Mouse (Mus musculus) brain, embryonic 14.5 days (tissue): Measurements from ENCODE around the gene Slc25a38.

Experiments
- CTCF ChIP-seq: fragments of 200-500 bp; IDR thresholded peaks from 2 replicates; pipeline ENCODE4 v1.5.1; 2012; ENCODE audit warnings: inconsistent platforms, mild to moderate bottlenecking, moderate library complexity, borderline replicate concordance; ENCODE audit not compliant: insufficient read depth, insufficient read length; ENCODE audit errors: extremely low read depth
- POLR2A ChIP-seq: fragments of 200-500 bp; IDR thresholded peaks from 2 replicates; pipeline ENCODE4 v1.6.1; 2012; ENCODE audit warnings: mild to moderate bottlenecking, inconsistent platforms, borderline replicate concordance; ENCODE audit not compliant: poor library complexity, insufficient read depth, insufficient read length, severe bottlenecking; ENCODE audit errors: extremely low read depth

DNA sequence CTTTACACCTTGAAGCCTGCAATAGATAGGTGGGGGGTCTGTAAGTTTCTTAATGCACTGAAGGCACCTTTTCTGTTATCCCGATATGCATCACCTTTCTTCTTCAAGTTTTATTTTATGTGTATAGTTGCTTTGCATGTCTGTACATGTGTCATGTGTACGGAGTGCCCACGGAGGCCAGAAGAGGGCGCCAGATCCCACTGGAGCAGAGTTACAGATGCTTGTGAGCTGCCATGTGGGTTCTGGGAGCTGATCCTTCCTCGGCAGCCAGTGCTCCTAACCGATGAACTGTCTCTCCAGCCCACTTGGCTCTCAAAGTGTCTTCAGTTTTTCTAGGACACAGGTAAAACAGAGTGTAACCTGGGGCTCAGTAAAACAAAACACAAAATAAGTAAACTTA lies 28.9 kb upstream of the Slc25a38 start:
- TF ChIP-seq POLR2A (no peak), CTCF (peak; percentile 35; the same call in 1 of the 2 replicates)
